Mouse (Mus musculus): ENCODE measurements at regions not wholly inside any gene's neighbourhood (a gene's known extent, or its start where the extent isn't known, plus 50 kb on each side); places are given as distances from the start of the nearest gene placed in this dataset.

- DNase-seq (ENCODE audit: low spot score), result no peak
These were observed 57.9 kb upstream of the Samsn1 start for GRCm38 (mm10) chr16:76079761-76080502.

- DNase-seq (ENCODE audit: low spot score), result no peak
These were observed 56.1 kb upstream of the Samsn1 start for GRCm38 (mm10) chr16:76078219-76078618.

GRCm38 (mm10) chr16:76076231-76076630 is 54.1 kb upstream of the Samsn1 start:
- DNase-seq (ENCODE audit: low spot score), result no peak

All from gastrocnemius, adult 18-20 months (tissue).